In genomic region chr12:75819481-75819880, GRCm38 (mm10) we compare ENCODE assay signal across 8 mouse cellular contexts. TPM values are rescaled to one million over a fixed set of nuclear protein-coding genes. Genes with fewer than 3 reads are reported as not detected.
DNase-seq lines count a peak whose midpoint lies in the region; ATAC-seq and TF ChIP-seq lines count a peak whose summit lies in the region.

No protein-coding gene starts in this region.

- H3K4me2 ChIP-seq in embryonic facial prominence, embryonic 11.5 days (ENCODE audit: low read depth, low read length) = peak overlapping the region; percentile 85
- H3K4me2 ChIP-seq in hindbrain, embryonic 16.5 days (ENCODE audit: low read length) = peak overlapping the region; percentile 82
- H3K4me2 ChIP-seq in midbrain, embryonic 15.5 days = peak overlapping the region; percentile 86

- ATAC-seq in embryonic facial prominence, embryonic 11.5 days (replicated peaks; ENCODE audit: insufficient number of reproducible peaks, low FRiP score, low TSS enrichment, low read depth) = no peak
- ATAC-seq in hindbrain, embryonic 16.5 days = no peak
- ATAC-seq in midbrain, embryonic 15.5 days (replicated peaks) = no peak

- H3K36me3 ChIP-seq in kidney, adult 2 months (ENCODE audit: control insufficient read depth, insufficient read depth, low read length) = no peaks in the 10 kb centered on the region
- H3K36me3 ChIP-seq in embryonic facial prominence, embryonic 11.5 days (replicated peaks; ENCODE audit: control insufficient read depth, insufficient read depth, low read depth, low read length) = no peaks in the 10 kb centered on the region
- H3K36me3 ChIP-seq in hindbrain, embryonic 16.5 days (ENCODE audit: control insufficient read depth, insufficient read depth, low read length) = no peaks in the 10 kb centered on the region
- no peaks in the 10 kb centered on the region for H3K36me3 ChIP-seq in midbrain, embryonic 15.5 days (replicated peaks)

- TF ChIP-seq CTCF in kidney, adult 2 months (conservative IDR thresholded peaks at IDR 0.05; ENCODE audit: insufficient read depth, insufficient read length, low read depth, low read length) = no peak

- no peaks in the 10 kb centered on the region for H3K9me3 ChIP-seq in embryonic facial prominence, embryonic 11.5 days (replicated peaks; ENCODE audit: control insufficient read depth, low read length)
- no peaks in the 10 kb centered on the region for H3K9me3 ChIP-seq in hindbrain, embryonic 16.5 days (ENCODE audit: control insufficient read depth, low read length)
- H3K9me3 ChIP-seq in midbrain, embryonic 15.5 days = no peaks in the 10 kb centered on the region

- peaks cover 27% of the 10 kb centered on the region for H3K4me1 ChIP-seq in kidney, adult 2 months (ENCODE audit: control insufficient read depth, insufficient read depth, low read length)
- no peaks in the 10 kb centered on the region; the same call in 1 of the 2 replicates for H3K4me1 ChIP-seq in embryonic facial prominence, embryonic 11.5 days (ENCODE audit: control insufficient read depth, insufficient read depth, low read length)
- peaks cover 9% of the 10 kb centered on the region for H3K4me1 ChIP-seq in hindbrain, embryonic 16.5 days (ENCODE audit: control insufficient read depth, insufficient read depth, low read depth, low read length)
- H3K4me1 ChIP-seq in midbrain, embryonic 15.5 days = peaks cover 17% of the 10 kb centered on the region

- H3K27me3 ChIP-seq in kidney, adult 2 months (replicated peaks; ENCODE audit: control insufficient read depth, insufficient read depth, low read length) = no peaks in the 10 kb centered on the region
- H3K27me3 ChIP-seq in embryonic facial prominence, embryonic 11.5 days (ENCODE audit: control insufficient read depth, insufficient read depth, low read length) = no peaks in the 10 kb centered on the region
- H3K27me3 ChIP-seq in hindbrain, embryonic 16.5 days (replicated peaks; ENCODE audit: control insufficient read depth, insufficient read depth, low read length) = no peaks in the 10 kb centered on the region
- H3K27me3 ChIP-seq in midbrain, embryonic 15.5 days (replicated peaks) = no peaks in the 10 kb centered on the region

- H3K4me3 ChIP-seq in kidney, adult 2 months (ENCODE audit: insufficient read depth, low read depth, low read length) = peak overlapping the region; percentile 97
- H3K4me3 ChIP-seq in embryonic facial prominence, embryonic 11.5 days (ENCODE audit: low read depth, low read length) = peak overlapping the region; percentile 94
- peak overlapping the region; percentile 91 for H3K4me3 ChIP-seq in hindbrain, embryonic 16.5 days (ENCODE audit: low read length)
- H3K4me3 ChIP-seq in midbrain, embryonic 15.5 days = peak overlapping the region; percentile 67

- DNase-seq in kidney, adult 2 months = peak; percentile 64
- DNase-seq in kidney, postnatal 14 days = no peak
- DNase-seq in embryonic facial prominence, embryonic 11.5 days (ENCODE audit: low spot score) = no peak
- DNase-seq in right cerebral cortex, postnatal 25 days = no peak
- no peak for DNase-seq in cerebellum, postnatal 4 days (ENCODE audit: low spot score in 2 of 2)
- no peak for DNase-seq in cerebellum, adult 11 months

- H3K27ac ChIP-seq in kidney, adult 2 months (ENCODE audit: insufficient read depth, low read depth, low read length) = peak overlapping the region; percentile 91
- H3K27ac ChIP-seq in embryonic facial prominence, embryonic 11.5 days (replicated peaks; ENCODE audit: low read depth, low read length) = no peak overlapping the region
- H3K27ac ChIP-seq in hindbrain, embryonic 16.5 days (ENCODE audit: low read depth, low read length) = no peak overlapping the region
- no peak overlapping the region for H3K27ac ChIP-seq in midbrain, embryonic 15.5 days

- no peak for TF ChIP-seq POLR2A in kidney, adult 2 months (IDR thresholded peaks at IDR 0.05; ENCODE audit: low read depth, low read length)

- WGBS in kidney, adult 2 months = 6% methylated on average over 11 of the region's 11 CpGs
- 18% methylated on average over 11 of the region's 11 CpGs for WGBS in embryonic facial prominence, embryonic 11.5 days
- 7% methylated on average over 11 of the region's 11 CpGs for WGBS in hindbrain, embryonic 16.5 days
- 7% methylated on average over 11 of the region's 11 CpGs for WGBS in midbrain, embryonic 15.5 days

- H3K9ac ChIP-seq in embryonic facial prominence, embryonic 11.5 days (replicated peaks; ENCODE audit: low read length) = peak overlapping the region; percentile 94
- peak overlapping the region; percentile 89 for H3K9ac ChIP-seq in hindbrain, embryonic 16.5 days (ENCODE audit: low read depth, low read length)
- peak overlapping the region; percentile 67 for H3K9ac ChIP-seq in midbrain, embryonic 15.5 days

RNA-seq across cellular contexts. Expression of gene Syne2, which starts 1.5 kb away (rescaled TPM):
- 54.5 and 68.4 TPM in 2 replicates for polyA plus RNA-seq in kidney, adult 2 months (2012; rRNA removed)
- 73.0 and 76.6 TPM in 2 replicates for polyA plus RNA-seq in embryonic facial prominence, embryonic 11.5 days (2014; fragmentation: Nextera tagmentation; extraction: Ambion mirVana)
- polyA plus RNA-seq in hindbrain, embryonic 16.5 days (2015; fragmentation: Nextera tagmentation; extraction: Ambion mirVana) = 41.3 and 42.6 TPM in 2 replicates
- 52.7 and 56.0 TPM in 2 replicates for polyA plus RNA-seq in midbrain, embryonic 15.5 days (2015; fragmentation: Nextera tagmentation; extraction: Ambion mirVana)
